Mouse (Mus musculus) gastrocnemius, postnatal 10 days (tissue): ENCODE measurements at regions not wholly inside any gene's neighbourhood (a gene's known extent, or its start where the extent isn't known, plus 50 kb on each side); places are given as distances from the start of the nearest gene placed in this dataset.
"Not testable (repeated sequence)": the region's sequence is repeated elsewhere in the genome, so short reads cannot be mapped to it uniquely, and the experiment has no call there.

Experiments
- DNase-seq: peaks from one replicate; pipeline ENCODE4 v3.0.0; 2021; ENCODE audit warnings: mixed read lengths
- microRNA-seq, 2 experiments: library from miRNA; unstranded; fragments of <30 nt; microRNA quantifications; one replicate each; pipeline ENCODE4 v1.2.0; 2021

GRCm38 (mm10) chr1:12572770-12573169 is 1158.9 kb downstream of the A830018L16Rik start:
- no peak for DNase-seq

DNA sequence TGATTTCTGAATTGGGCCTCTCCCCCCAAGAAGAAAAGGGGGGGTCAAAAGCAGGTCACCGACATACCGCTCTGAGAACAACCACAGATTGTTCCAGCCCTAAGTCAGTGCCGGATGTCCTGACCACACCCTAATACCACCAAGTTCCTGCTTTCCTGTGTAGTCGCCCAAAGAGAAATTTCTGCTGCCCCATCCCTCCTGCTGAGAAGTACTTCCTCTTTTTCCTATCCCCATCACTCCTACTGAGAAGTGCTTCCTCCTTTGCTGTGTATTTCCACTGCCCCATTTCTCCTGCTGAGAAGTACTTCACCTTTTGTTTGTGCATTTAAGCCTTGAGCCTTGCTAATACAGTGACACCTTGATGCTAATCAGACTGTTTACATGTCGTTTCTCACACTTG is 1160.4 kb downstream of the A830018L16Rik start:
- DNase-seq = no peak

DNA sequence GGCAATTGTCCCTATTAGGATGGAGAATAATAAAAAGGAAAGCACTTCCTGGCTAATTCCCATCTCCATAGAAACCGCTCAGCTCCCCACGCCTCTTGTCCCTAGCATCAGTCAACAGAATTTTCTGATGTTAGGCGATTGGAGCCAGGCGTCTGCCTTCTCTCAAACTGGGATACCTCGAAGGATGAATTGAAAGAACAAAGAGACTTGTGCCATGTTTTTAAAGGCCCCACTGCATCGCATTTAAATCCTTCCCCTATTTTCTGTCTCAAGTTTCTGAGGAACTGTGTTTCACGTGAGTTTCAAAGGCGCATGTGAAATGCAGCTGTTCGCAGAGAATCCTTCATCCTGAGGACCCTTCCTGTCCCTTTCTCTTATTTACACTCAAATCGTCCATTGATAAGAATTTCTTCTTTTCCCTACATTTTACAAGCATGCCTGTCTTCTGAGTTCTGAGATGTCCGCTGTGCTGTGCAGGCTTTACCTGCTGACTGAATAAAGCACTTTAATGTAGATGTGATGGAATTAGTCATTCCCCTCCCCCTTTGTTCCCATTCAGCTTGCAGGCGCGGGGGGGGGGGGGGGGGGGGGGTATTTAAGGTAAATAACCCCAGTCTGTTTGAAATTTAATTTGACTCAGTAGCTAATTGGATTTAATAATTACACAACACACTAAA is 1163.3 kb downstream of the A830018L16Rik start:
- no peak for DNase-seq

- no peak for DNase-seq
These were observed 1164.1 kb downstream of the A830018L16Rik start for GRCm38 (mm10) chr1:12577978-12578377.

DNA sequence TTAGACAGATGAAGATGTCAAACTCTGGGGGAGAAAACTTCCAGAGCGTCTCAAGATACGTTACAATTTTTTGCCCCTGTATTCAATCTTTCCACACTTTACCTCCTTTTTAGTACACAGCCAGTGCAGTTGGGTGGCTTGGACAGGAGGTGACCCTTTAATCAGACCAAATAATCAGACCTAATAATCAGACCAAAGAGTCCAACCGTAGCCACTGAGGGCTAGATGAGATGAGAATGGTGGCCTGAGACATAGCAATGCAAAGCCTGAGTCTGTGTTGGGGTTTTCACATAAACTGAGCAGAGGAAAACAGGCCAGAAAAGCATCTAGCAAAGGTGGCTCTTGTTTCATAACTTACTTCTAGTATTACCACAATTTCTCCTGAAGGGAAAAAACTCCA is 1169.1 kb downstream of the A830018L16Rik start:
- DNase-seq = no peak

- not testable (repeated sequence) for DNase-seq
These were observed 1173.1 kb downstream of the A830018L16Rik start for GRCm38 (mm10) chr1:12586981-12587380.

DNA sequence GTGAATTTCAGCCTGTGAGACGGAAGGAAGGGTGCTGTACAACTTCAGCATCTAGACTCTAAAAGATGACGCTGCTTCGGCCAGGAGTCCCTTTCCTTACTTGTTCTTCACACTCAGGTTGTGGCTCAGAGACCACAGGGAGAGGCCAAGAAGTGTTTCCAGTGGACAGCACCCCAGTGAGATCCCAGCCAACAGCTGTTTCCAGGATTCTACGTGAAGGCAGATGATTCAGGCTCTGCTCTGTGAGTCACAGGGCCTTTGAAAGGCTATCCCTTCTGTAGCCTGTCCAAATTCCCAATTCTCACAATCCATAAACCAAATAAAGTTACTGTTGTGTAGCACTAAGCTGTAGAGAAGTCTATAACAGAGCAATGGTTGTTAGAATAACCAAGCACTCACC is 1198.2 kb downstream of the A830018L16Rik start:
- no peak for DNase-seq

DNA sequence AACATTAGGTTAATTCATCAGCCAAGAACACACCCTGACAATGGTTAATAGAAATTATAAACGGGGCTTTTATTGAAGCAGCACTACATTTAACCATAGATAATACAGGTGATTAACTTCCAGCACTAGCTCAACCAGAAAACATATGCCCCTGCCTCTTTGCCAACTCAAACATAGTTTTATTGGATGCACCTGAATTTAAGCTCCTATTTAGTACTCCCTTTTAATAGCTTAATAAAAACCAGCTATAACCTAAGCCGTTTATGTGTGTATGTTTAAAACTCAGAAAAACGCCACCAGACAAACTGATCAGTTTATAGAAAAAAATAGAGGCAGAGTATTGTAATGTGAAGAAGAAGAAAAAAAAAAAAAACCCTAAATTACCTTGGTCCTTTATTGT is 1201.4 kb downstream of the A830018L16Rik start:
- DNase-seq = no peak

DNA sequence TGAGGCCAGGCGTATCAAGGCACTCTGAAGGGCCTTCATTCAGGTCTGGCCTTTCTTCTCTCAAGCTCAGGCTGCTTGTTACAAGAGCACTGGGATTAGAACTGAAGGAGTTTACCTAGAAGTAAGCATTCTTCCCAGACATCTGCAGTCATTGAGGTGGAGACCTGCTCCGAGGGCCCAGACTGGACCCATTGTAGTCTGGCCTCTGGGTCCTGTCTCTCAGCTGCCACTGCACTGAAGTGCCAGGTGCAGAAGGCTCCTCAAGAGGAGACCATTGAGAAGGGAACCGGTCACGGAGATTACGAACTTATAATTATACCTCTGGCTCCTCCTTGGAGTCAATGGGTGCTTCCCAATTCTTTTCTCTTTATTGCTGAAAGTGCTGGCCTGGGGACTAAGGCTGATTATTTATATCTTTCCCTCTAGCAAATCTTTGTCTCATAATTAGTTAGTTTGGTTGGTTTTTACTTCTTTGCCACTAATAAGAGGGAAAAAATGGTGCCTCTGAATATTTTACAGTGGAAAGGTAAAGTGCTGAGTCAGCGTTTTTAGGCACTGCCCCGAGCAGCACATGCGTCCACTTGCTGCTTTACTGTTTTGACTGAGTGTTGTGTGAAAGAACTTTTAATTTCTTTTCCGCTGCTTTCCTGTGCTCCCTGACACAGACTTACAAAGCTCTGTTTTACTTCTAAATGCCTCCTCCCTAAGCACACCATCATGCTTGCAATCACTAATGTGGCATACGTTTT is 1202.0 kb downstream of the A830018L16Rik start:
- DNase-seq = no peak

DNA sequence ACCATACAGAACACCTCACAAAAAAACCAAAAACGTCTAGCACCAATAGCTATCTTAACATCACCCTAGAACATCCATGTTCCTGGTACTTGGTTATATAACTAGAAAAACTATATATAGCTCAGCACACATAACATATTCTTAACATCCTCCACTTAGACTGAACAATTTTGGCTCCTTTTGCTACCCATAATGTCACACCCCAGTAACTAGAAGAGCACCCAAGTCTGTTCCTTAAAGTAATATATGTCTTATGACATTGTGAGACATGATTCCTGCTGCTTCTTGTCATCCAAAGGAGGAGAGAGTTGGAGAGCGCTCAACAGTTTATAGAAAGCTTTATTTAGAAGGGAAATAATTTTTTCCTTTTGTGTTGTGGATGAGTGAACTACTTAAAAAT is 1206.1 kb downstream of the A830018L16Rik start:
- DNase-seq = no peak

- DNase-seq = no peak
These were observed 1206.9 kb downstream of the A830018L16Rik start for GRCm38 (mm10) chr1:12620825-12621224.

DNA sequence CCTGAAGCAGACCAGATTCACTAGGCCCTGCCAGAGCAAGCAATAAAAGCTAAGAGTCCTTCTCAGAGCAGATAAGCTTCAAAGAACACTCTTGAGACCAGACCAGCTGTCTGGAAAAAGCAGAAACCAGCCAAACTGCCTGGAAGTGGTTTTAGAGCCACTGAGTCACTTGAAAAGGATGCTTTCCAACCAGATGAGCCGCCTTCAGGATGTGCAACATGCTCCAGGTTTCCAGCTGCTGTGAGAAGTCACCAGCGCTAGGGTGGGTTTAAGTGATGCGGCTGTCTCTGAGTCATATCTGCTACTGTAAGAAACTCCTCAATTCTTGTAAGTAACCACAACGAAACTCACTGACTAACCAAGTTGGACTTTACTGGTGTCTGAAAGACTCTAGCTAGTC is 1209.3 kb downstream of the A830018L16Rik start:
- DNase-seq = no peak

- no peak for DNase-seq
These were observed 1219.1 kb downstream of the A830018L16Rik start for GRCm38 (mm10) chr1:12633049-12633448.

GRCm38 (mm10) chr1:12636326-12637147 is 1222.6 kb downstream of the A830018L16Rik start:
- no peak for DNase-seq

- DNase-seq = no peak
These were observed 1227.1 kb downstream of the A830018L16Rik start for GRCm38 (mm10) chr1:12640983-12641382.

Small RNA genes in the stretch of these regions (microRNA-seq; reads per million reads assigned to microRNA genes)
- 0 reads per million in 2 experiments for gene Mir6341
